ENCODE assay signal across 28 mouse cellular contexts in the genomic region with DNA sequence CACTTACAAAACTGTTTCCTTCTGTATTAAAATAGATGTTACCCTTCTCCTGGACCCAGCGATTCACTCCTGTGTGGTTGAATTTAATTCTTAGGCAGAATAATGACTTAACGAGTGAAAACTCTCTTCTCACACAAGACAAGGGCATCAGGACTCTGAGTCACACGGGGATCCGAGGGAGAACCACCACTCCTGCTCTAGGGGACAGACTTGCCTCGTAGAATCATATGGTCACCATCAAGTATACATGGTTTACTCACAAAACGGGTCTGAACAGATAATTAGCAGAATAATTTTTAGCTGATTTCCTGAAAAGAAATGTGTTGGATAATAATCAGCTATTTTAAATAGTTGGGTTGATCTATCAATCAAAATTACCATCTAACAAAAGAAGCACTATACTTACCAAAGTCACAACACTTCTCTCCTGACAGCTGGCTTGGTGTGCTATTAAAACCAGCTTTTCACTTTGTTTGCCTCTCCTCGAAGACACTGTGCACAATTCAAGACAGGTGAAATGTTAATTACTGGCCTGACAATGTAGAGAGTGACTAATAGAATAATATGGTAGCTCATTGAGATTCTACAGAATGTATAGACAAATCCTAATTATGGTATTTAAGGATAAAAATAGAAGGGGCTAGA.
DNase-seq lines count a peak whose midpoint lies in the region; ATAC-seq and TF ChIP-seq lines count a peak whose summit lies in the region.
"Had no signal": no experiment of that assay in that cellular context is flagged by ENCODE, and none has a peak within 500 bp of the region (broad histone marks: within the 10 kb centered on the region; RNA-seq: fewer than 3 reads in every experiment).

No protein-coding gene starts in this region.

- H3K4me2 ChIP-seq in forebrain, embryonic 11.5 days (ENCODE audit: low read depth, low read length, severe bottlenecking) = no peak overlapping the region
- no peak overlapping the region for H3K4me2 ChIP-seq in forebrain, embryonic 14.5 days (ENCODE audit: low read length)
- H3K4me2 ChIP-seq in forebrain, postnatal 0 days (ENCODE audit: low read depth) = no peak overlapping the region
- H3K4me2 ChIP-seq: embryonic facial prominence, embryonic 13.5 days; heart, embryonic 12.5 days; heart, embryonic 15.5 days; hindbrain, embryonic 15.5 days; intestine, embryonic 15.5 days had no signal

- no peak overlapping the region for H3K9ac ChIP-seq in forebrain, embryonic 11.5 days (ENCODE audit: low read length)
- H3K9ac ChIP-seq in forebrain, embryonic 14.5 days (ENCODE audit: low read length) = no peak overlapping the region
- H3K9ac ChIP-seq in forebrain, postnatal 0 days = no peak overlapping the region
- H3K9ac ChIP-seq: embryonic facial prominence, embryonic 13.5 days; heart, embryonic 12.5 days; heart, embryonic 15.5 days; hindbrain, embryonic 15.5 days; intestine, embryonic 15.5 days had no signal

- no peak for TF ChIP-seq CTCF in forebrain, postnatal 0 days (IDR thresholded peaks at IDR 0.05; ENCODE audit: low read depth)

- DNase-seq in forebrain, embryonic 11.5 days (ENCODE audit: low spot score) = no peak
- no peak for DNase-seq in forebrain, embryonic 10.5 days (ENCODE audit: extremely low spot score, low spot score)
- peak; percentile 70 for DNase-seq in forebrain, embryonic 14.5 days (ENCODE audit: low spot score)
- no peak for DNase-seq in forebrain, postnatal 0 days
- no peak for DNase-seq in heart, postnatal 10 days
- DNase-seq: adrenal gland, adult 8-10 months; adrenal gland, postnatal 25 days; cerebellum, adult 11 months; cerebellum, adult 2 months; cerebellum, adult 9-11 months; cerebellum, postnatal 36 days; embryo, embryonic 11 days; gastrocnemius, adult 2 months; gastrocnemius, postnatal 14 days; heart, adult 18-20 months; heart, postnatal 14 days; heart, postnatal 4 days; kidney, adult 11 months; kidney, adult 8-10 months had no signal

- no peaks in the 10 kb centered on the region for H3K27me3 ChIP-seq in forebrain, embryonic 11.5 days (ENCODE audit: control insufficient read depth, insufficient read depth, low read length)
- H3K27me3 ChIP-seq in forebrain, embryonic 10.5 days (ENCODE audit: poor library complexity, severe bottlenecking) = no peaks in the 10 kb centered on the region
- H3K27me3 ChIP-seq in forebrain, embryonic 14.5 days (replicated peaks; ENCODE audit: control insufficient read depth, insufficient read depth, low read length) = no peaks in the 10 kb centered on the region
- H3K27me3 ChIP-seq in forebrain, postnatal 0 days (ENCODE audit: insufficient read depth, low read length) = no peaks in the 10 kb centered on the region
- H3K27me3 ChIP-seq: embryonic facial prominence, embryonic 13.5 days; heart, embryonic 12.5 days; heart, embryonic 15.5 days; hindbrain, embryonic 15.5 days; intestine, embryonic 15.5 days had no signal

- H3K4me1 ChIP-seq in forebrain, embryonic 11.5 days (replicated peaks; ENCODE audit: control insufficient read depth, insufficient read depth, low read length) = no peaks in the 10 kb centered on the region
- 0 out of 2 replicates have a peak, but pooled peaks cover 6% of the 10 kb centered on the region for H3K4me1 ChIP-seq in forebrain, embryonic 10.5 days
- no peaks in the 10 kb centered on the region; the same call in 1 of the 2 replicates for H3K4me1 ChIP-seq in forebrain, embryonic 14.5 days (ENCODE audit: control insufficient read depth, insufficient read depth, low read length)
- no peaks in the 10 kb centered on the region for H3K4me1 ChIP-seq in forebrain, postnatal 0 days (ENCODE audit: insufficient read depth)
- H3K4me1 ChIP-seq: embryonic facial prominence, embryonic 10.5 days; embryonic facial prominence, embryonic 13.5 days; heart, embryonic 12.5 days; heart, embryonic 15.5 days; hindbrain, embryonic 15.5 days; intestine, embryonic 15.5 days had no signal

- intact Hi-C loops in heart, postnatal 10 days (cut with DNase I) = no loop called here

- H3K4me3 ChIP-seq in forebrain, embryonic 11.5 days (ENCODE audit: low read depth, low read length) = no peak overlapping the region
- no peak overlapping the region for H3K4me3 ChIP-seq in forebrain, embryonic 10.5 days
- no peak overlapping the region for H3K4me3 ChIP-seq in forebrain, embryonic 14.5 days (ENCODE audit: low read depth, low read length)
- no peak overlapping the region for H3K4me3 ChIP-seq in forebrain, postnatal 0 days (ENCODE audit: low read depth, low read length)
- H3K4me3 ChIP-seq: embryonic facial prominence, embryonic 10.5 days; embryonic facial prominence, embryonic 13.5 days; erythroblast, embryonic 14.5 days; gastrocnemius, adult 2 months; heart, embryonic 12.5 days; heart, embryonic 15.5 days; hindbrain, embryonic 15.5 days; intestine, embryonic 15.5 days had no signal

- no peak overlapping the region for H3K27ac ChIP-seq in forebrain, embryonic 11.5 days (ENCODE audit: low read depth, low read length)
- H3K27ac ChIP-seq in forebrain, embryonic 10.5 days = no peak overlapping the region
- H3K27ac ChIP-seq in forebrain, embryonic 14.5 days (ENCODE audit: low read depth, low read length) = no peak overlapping the region
- no peak overlapping the region for H3K27ac ChIP-seq in forebrain, postnatal 0 days (ENCODE audit: low read depth, low read length)
- H3K27ac ChIP-seq: embryonic facial prominence, embryonic 10.5 days; embryonic facial prominence, embryonic 13.5 days; gastrocnemius, adult 2 months; heart, embryonic 15.5 days; hindbrain, embryonic 15.5 days; intestine, embryonic 15.5 days had no signal

- no peaks in the 10 kb centered on the region for H3K36me3 ChIP-seq in forebrain, embryonic 11.5 days (ENCODE audit: control insufficient read depth, insufficient read depth, low read length)
- no peaks in the 10 kb centered on the region for H3K36me3 ChIP-seq in forebrain, embryonic 10.5 days (replicated peaks)
- no peaks in the 10 kb centered on the region for H3K36me3 ChIP-seq in forebrain, embryonic 14.5 days (ENCODE audit: control insufficient read depth, insufficient read depth, low read length)
- H3K36me3 ChIP-seq in forebrain, postnatal 0 days (ENCODE audit: insufficient read depth) = no peaks in the 10 kb centered on the region
- H3K36me3 ChIP-seq: embryonic facial prominence, embryonic 10.5 days; embryonic facial prominence, embryonic 13.5 days; heart, embryonic 12.5 days; heart, embryonic 15.5 days; hindbrain, embryonic 15.5 days; intestine, embryonic 15.5 days had no signal

- no peaks in the 10 kb centered on the region; the same call in 1 of the 2 replicates for H3K9me3 ChIP-seq in forebrain, embryonic 11.5 days (ENCODE audit: control insufficient read depth, low read length)
- no peaks in the 10 kb centered on the region for H3K9me3 ChIP-seq in forebrain, embryonic 10.5 days
- no peaks in the 10 kb centered on the region for H3K9me3 ChIP-seq in forebrain, embryonic 14.5 days (replicated peaks; ENCODE audit: control insufficient read depth, low read length)
- H3K9me3 ChIP-seq in forebrain, postnatal 0 days (ENCODE audit: low read length) = no peaks in the 10 kb centered on the region
- H3K9me3 ChIP-seq: embryonic facial prominence, embryonic 10.5 days; embryonic facial prominence, embryonic 13.5 days; heart, embryonic 12.5 days; heart, embryonic 15.5 days; hindbrain, embryonic 15.5 days; intestine, embryonic 15.5 days had no signal

- 46% methylated on average over 7 of the region's 7 CpGs for WGBS in forebrain, embryonic 11.5 days
- WGBS in forebrain, embryonic 10.5 days = 67% methylated on average over 7 of the region's 7 CpGs
- 16% methylated on average over 7 of the region's 7 CpGs for WGBS in forebrain, embryonic 14.5 days
- 27% methylated on average over 7 of the region's 7 CpGs for WGBS in forebrain, postnatal 0 days

- ATAC-seq in forebrain, embryonic 11.5 days (replicated peaks; ENCODE audit: low FRiP score) = peak; percentile 73
- peak; percentile 89 for ATAC-seq in forebrain, embryonic 14.5 days
- ATAC-seq in forebrain, postnatal 0 days = peak; percentile 75
- ATAC-seq in inflammation-experienced regulatory T-cells, adult 6 months = no peak
- ATAC-seq: activated CD4-positive, CD25-positive, alpha-beta regulatory T cell, adult 4 months; intestine, embryonic 15.5 days had no signal
